Mouse (Mus musculus) left cerebral cortex, postnatal 25 days (tissue): ENCODE measurements around the gene Hcar2. TPM values are rescaled to one million over a fixed set of nuclear protein-coding genes. Genes with fewer than 3 reads are reported as not detected.

ENCODE experiments used
- DNase-seq, 2 experiments: peaks; one replicate each; pipeline ENCODE4 v3.0.0; 2022; ENCODE audit warnings: low spot score in 2 of 2, mixed read lengths in 1 of 2
- intact Hi-C: fragments of 180-260 bp; cut with DNase I; formaldehyde crosslinking; loops from one replicate; pipeline ENCODE4 v1.15.1; 2025
- total RNA-seq, 2 experiments: library from RNA; stranded (reverse); gene quantifications; 2 replicates each; pipeline ENCODE4 v1.2.3; 2021

Gene Hcar2
- total RNA-seq = not detected

DNA sequence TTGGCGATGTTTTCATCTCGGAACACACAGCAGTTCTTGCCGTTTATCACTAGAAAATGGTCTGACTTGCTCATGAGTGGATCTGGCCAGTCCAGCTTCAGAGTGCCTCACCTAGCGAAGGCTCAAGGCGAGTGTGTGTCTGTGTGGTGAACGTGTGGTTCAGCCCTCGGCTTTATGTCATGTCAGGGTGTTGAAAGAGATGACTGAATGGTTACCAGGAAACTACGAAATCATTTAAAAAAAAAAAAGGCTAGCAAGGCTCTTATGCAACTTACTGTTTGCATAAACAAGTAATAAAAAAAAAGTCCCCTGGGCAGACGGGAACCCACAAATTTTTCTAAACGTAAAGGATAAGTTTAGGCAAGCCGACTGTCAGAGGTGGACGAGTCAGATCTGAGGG lies at the start of gene Hcar2:
TSS of gene Hcar2 (minus strand) at position 135 of the 400 bp plus-strand sequence.
- DNase-seq = no peak
- intact Hi-C loops = no loop called here

DNA sequence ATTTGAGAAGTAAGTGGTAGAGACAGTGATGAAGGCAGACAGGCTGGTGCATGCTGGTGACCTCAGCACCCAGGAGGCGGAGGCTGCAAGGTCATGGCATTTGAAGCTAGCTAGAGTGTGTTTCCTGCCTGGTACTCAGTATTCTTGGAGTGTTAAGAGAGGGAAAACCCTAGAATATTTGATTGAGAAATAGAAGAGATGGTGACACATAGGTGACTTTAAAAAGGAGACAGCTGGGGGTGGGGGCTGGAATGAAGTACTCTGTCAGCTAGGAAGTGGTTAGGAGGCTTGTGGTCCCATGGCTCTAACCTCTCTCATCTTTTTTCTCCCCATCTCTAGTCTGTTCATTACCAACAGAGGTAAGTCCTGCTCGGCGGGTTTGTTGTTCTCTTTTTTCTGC lies 49.6 kb upstream of the Hcar2 start:
- intact Hi-C loops = no loop called here
- no peak for DNase-seq

GRCm38 (mm10) chr5:123907631-123907977 lies 42.3 kb upstream of the Hcar2 start:
- DNase-seq = no peak
- intact Hi-C loops = loop anchor here (2.0 to 5.0 kb wide), 2 partner anchors 81 to 280 kb away; no protein-coding TSS in a partner anchor

DNA sequence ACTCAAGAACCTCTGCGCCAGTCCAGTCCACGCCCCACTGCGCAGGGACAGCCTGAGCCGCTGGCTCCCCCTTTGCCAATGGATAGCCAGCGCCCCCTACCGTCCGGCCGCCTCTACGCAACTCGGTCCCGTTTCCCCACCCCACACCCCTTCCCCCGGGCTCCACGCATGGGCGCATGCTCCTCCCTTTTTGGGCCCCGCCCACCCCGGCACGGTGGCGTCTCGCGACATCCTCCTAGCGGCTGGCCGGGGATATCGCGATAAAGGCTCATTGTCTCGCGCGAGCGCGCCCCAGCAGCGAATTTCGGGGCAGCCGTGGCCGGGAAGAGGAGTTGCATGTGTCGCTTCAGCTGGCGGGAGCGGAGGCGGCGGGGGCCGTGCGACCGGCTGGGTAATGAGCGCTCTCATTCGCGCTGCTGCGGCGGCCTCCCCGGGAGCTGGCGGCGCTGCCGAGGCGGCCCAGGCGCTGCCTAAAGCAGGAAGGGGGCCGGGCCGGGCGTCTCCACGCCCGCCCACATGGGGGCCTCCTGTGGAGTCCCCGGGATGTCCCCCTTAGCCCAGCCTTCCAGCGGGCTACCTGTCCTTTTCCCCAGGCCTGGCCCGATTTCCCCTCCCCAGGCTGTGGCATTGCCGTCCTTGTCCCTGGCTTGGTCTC lies 41.8 kb upstream of the Hcar2 start, which contains the start of gene Denr:
TSS of gene Denr (plus strand) at position 200 of the 655 bp plus-strand sequence.
- intact Hi-C loops = loop anchor here (1.0 to 5.0 kb wide), 3 partner anchors 80 to 280 kb away; partner anchors contain the start of genes Kntc1 and Rsrc2
- DNase-seq = peak; percentile 98 to 99

- intact Hi-C loops = loop anchor here (1.0 to 5.0 kb wide), 3 partner anchors 80 to 279 kb away; partner anchors contain the start of genes Kntc1 and Rsrc2
- DNase-seq = no peak
These were observed 41.1 kb upstream of the Hcar2 start for GRCm38 (mm10) chr5:123906146-123906975.

- DNase-seq = no peak
- intact Hi-C loops = no loop called here
These were observed 38.9 kb upstream of the Hcar2 start for GRCm38 (mm10) chr5:123904059-123904672.

DNA sequence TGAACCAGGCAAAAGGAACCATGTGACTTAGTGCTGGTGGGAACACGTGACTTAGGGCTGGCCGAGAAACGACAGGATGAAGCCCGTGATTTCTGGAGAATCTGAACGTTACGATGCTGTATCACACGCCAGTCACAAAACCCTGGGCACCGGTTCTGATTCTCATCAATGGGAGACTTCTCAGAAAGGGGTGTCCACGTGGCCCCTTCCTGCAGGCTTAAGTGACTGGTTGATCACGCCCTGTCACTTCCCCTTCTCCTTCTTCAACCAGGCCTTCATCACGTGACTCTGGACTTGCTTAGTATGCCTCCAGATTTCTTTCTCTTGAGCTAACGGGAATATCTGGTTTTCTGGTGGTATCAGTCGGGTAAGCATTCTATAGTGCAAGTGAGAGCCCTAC lies 32.1 kb upstream of the Hcar2 start:
- peak in 1 of 2 experiments; percentile 31 for DNase-seq
- intact Hi-C loops = no loop called here

DNA sequence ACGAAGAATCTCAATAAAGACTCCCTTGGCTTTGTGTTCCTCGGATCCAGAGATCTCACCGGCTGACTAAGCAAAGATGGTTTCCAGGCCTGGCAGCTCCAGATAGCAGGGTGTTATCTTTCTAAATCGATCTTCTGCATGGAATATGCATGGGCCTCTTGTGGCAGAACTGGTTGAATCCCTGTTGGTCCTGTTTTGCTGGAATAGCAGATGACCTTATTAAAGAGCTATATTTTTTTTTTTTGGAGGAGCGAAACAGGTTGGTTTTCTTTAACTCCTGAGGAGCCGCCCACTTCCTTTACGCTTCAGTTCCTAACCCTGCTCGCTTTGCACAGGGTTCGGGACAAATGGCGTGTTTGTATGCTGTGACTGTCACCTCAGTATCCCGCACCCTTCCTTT lies 31.1 kb upstream of the Hcar2 start:
- intact Hi-C loops = no loop called here
- no peak for DNase-seq

DNA sequence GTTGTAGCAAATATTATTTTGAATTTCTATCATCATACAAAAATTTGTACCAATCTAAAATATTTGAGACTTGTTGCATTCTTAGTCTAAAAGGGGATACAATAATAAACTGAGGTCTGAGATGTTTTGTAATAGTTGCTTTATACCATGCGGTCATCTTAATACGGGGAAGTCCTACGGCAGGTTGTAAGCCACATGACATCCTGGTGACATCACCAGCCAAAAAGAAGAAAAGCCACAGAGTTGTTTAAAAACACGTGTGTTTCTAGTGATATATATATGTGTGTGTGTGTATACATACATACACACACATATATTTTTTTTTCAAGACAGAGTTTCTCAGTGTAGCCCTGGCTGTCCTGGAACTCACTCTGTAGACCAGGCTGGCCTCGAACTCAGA lies 28.2 kb upstream of the Hcar2 start:
- intact Hi-C loops = no loop called here

DNA sequence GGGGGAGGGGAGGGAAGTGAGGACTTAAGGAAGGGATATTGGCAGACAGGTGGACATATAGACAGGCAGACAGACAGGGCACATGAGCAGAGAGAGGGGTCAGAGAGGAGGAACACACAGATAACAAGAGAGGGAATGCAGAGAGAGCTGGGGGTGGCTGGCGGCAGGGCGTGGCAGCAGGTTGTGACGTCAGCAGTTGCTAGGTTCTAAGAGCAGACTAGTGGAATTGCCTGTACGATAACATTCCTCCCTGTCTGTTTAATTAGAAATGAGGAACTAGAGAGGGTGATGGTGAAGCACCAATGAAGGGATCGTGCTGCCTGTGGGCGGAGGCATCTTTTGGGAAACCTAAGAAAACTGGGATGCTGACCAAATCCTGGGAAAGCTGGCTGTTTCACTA lies 26.4 kb upstream of the Hcar2 start:
- intact Hi-C loops = no loop called here
- DNase-seq = peak; percentile 39 to 50

More for the DNA sequence above, 28.2 kb upstream of the Hcar2 start:
- no peak for DNase-seq

DNA sequence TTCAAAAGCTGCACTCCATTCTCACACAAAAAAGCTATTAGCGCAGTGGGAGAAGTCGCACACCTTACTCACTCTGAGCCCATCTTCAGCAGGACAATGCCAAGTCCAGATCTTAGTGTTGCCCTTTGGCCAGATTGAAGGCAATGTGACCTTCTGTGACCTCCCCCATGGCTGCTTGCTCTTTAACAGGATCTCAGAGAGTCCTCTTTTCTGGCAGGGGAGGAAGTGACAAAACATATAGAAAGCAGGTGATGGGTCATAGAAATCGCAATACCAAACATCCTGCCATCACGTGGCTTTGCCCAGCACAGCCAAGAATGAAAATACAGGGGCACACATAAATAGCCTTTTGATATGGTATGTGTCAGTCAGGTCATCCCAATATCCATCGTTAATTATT lies 25.7 kb upstream of the Hcar2 start:
- DNase-seq = no peak
- intact Hi-C loops = no loop called here

- no peak for DNase-seq
- intact Hi-C loops = no loop called here
These were observed 25.0 kb upstream of the Hcar2 start for GRCm38 (mm10) chr5:123890312-123890711.

- intact Hi-C loops = no loop called here
- no peak for DNase-seq
These were observed 21.1 kb upstream of the Hcar2 start for GRCm38 (mm10) chr5:123886365-123886764.

- no peak for DNase-seq
These were observed 19.0 kb upstream of the Hcar2 start for GRCm38 (mm10) chr5:123884332-123884731.

DNA sequence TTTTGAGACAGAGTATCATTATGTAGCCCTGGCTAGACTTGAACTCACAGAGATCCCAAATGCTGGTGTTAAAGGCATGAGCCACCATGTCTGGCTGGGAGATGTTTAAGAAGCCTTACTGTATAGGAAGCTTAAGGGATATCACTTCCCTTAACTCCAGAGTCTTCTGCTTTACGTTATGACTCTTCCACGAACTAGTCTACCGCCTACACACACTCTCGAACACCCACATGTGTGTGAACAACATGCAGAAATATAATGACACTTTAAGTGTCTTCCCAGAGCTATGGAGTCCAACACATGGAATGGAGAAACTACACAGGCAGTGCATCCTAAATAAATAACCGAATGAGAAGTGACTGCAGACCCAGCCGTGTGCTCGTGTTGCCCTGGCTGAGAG lies 18.6 kb upstream of the Hcar2 start:
- DNase-seq = peak in 1 of 2 experiments; percentile 72
- intact Hi-C loops = no loop called here

More at GRCm38 (mm10) chr5:123884332-123884731, 19.0 kb upstream of the Hcar2 start:
- intact Hi-C loops = no loop called here

DNA sequence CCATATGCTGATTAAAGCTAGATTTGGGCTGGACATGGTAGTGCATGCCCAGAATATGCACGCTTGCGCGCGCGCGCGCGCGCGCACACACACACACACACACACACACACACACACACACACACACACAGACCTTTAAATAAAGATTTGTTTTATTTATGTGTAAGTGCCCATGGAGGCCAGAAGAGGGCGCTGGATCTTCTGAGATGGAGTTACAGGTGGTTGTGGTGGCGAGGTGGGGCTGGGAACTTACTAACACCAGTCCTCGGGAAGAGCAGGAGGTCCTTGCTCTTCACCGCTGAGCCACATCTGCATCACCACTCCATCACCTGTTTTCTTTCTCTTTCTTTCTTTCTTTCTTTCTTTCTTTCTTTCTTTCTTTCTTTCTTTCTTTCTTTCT lies 15.5 kb upstream of the Hcar2 start:
- intact Hi-C loops = no loop called here
- no peak for DNase-seq

- intact Hi-C loops = no loop called here
- no peak for DNase-seq
These were observed 14.6 kb upstream of the Hcar2 start, which contains the start of gene Hcar1 for GRCm38 (mm10) chr5:123879928-123880327. Gene Hcar1 (minus strand): TSS chr5:123880020.

- intact Hi-C loops = no loop called here
- no peak for DNase-seq
These were observed 12.8 kb upstream of the Hcar2 start for GRCm38 (mm10) chr5:123878056-123878455.

- intact Hi-C loops = no loop called here
- DNase-seq = no peak
These were observed 8.9 kb upstream of the Hcar2 start for GRCm38 (mm10) chr5:123874177-123874576.

DNA sequence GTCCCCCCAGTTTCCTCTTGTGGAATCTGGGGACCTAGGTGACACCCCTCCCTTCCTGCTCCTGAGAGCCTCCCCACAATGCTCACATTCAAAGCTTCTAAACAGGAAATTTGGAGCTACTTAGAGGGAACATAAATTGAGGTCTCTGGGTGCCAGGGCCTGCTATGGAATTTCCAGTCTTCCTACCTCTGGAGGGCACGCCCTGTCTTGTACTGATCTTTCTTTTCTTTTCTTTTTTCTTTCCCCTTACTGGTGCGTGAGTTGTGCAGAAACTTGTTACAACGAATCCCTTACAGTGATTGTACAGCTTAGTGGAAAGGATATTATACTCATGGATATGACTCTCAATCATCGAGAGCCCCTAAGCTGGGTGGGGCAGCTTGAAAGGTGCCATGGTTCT lies 4.3 kb upstream of the Hcar2 start:
- intact Hi-C loops = no loop called here

More for the DNA sequence above, 4.3 kb upstream of the Hcar2 start:
- DNase-seq = no peak
